Mouse (Mus musculus): Measurements from ENCODE around the gene Cdhr3. TPM values are rescaled to one million over a fixed set of nuclear protein-coding genes. Genes with fewer than 3 reads are reported as not detected.
"Not testable (repeated sequence)": the region's sequence is repeated elsewhere in the genome, so short reads cannot be mapped to it uniquely, and the experiment has no call there.

Gene Cdhr3
- total RNA-seq, 2 experiments from 2014 or later = 0.27 TPM; not detected in 1

GRCm38 (mm10) chr12:33005858-33006257, 86.8 kb downstream of the Cdhr3 start:
- DNase-seq = no peak

- no peak for DNase-seq
Measured at GRCm38 (mm10) chr12:33003339-33003965, 89.2 kb downstream of the Cdhr3 start.

GRCm38 (mm10) chr12:33000402-33000801, 92.3 kb downstream of the Cdhr3 start:
- no peak for DNase-seq

GRCm38 (mm10) chr12:32999778-33000177, 92.9 kb downstream of the Cdhr3 start:
- not testable (repeated sequence) for DNase-seq

GRCm38 (mm10) chr12:32998766-32999165, 93.9 kb downstream of the Cdhr3 start:
- DNase-seq = no peak

- DNase-seq = peak; percentile 16
Measured at GRCm38 (mm10) chr12:32995081-32995834, 97.4 kb downstream of the Cdhr3 start.

GRCm38 (mm10) chr12:32994081-32994480, 98.6 kb downstream of the Cdhr3 start:
- DNase-seq = no peak

- DNase-seq = peak; percentile 24
Measured at GRCm38 (mm10) chr12:32989731-32990130, 102.9 kb downstream of the Cdhr3 start.

GRCm38 (mm10) chr12:32986284-32986683, 106.4 kb downstream of the Cdhr3 start:
- DNase-seq = no peak

Small RNA genes within 50 kb of the gene (microRNA-seq; reads per million reads assigned to microRNA genes)
- not detected for gene Gm22904

Other genes with a start within 250 kb of the Cdhr3 start
- gene Sypl, start 139.0 kb downstream of the Cdhr3 start, total RNA-seq (2021) = 10 to 100 TPM; 95.0 to 99.0 TPM
- gene Atxn7l1, start 54.8 kb upstream of the Cdhr3 start, total RNA-seq (2021) = 10 to 100 TPM; 20.1 to 32.3 TPM

All from adrenal gland, postnatal 10 days (tissue).